Mouse (Mus musculus) midbrain, postnatal 0 days (tissue): Measurements from ENCODE around the gene Cmah. TPM values are rescaled to one million over a fixed set of nuclear protein-coding genes. Genes with fewer than 3 reads are reported as not detected.

Experiments
- ATAC-seq: fragments of 200-750 bp; cut with Nextera tagmentation; 2 replicates; pipeline ENCODE4 v1.8.0; 2017; ENCODE audit warnings: moderate number of reproducible peaks, mild to moderate bottlenecking, moderate TSS enrichment, moderate library complexity; ENCODE audit not compliant: low FRiP score
- DNase-seq: peaks from one replicate; pipeline ENCODE4 v3.0.0-alpha.2; 2015; ENCODE audit warnings: low spot score
- H3K27ac ChIP-seq: fragments of 300-500 bp; sonication (generic); 2 replicates; pipeline ENCODE4 v1.5.1; 2014; ENCODE audit warnings: low read depth, mild to moderate bottlenecking, low read length, mixed read lengths
- H3K27me3 ChIP-seq: fragments of 300-500 bp; sonication (generic); 2 replicates; pipeline ENCODE4 v1.6.1; 2014; ENCODE audit warnings: low read length, control low read depth, mixed read lengths; ENCODE audit not compliant: insufficient read depth
- H3K36me3 ChIP-seq: fragments of 300-500 bp; sonication (generic); 2 replicates; pipeline ENCODE4 v1.6.1; 2014; ENCODE audit warnings: low read length, control low read depth, mixed read lengths; ENCODE audit not compliant: insufficient read depth
- H3K4me1 ChIP-seq: fragments of 300-500 bp; sonication (generic); 2 replicates; pipeline ENCODE4 v1.6.1; 2014; ENCODE audit warnings: mild to moderate bottlenecking, control low read depth, antibody characterized with exemption, low read length, mixed read lengths; ENCODE audit not compliant: insufficient read depth
- H3K4me2 ChIP-seq: fragments of 300-500 bp; sonication (generic); 2 replicates; pipeline ENCODE4 v1.6.1; 2014; ENCODE audit warnings: low read depth, mild to moderate bottlenecking, low read length, mixed read lengths; ENCODE audit not compliant: poor library complexity, severe bottlenecking
- H3K4me3 ChIP-seq: fragments of 300-500 bp; sonication (generic); 2 replicates; pipeline ENCODE4 v1.5.1; 2014; ENCODE audit warnings: low read depth, mild to moderate bottlenecking, low read length, moderate library complexity
- H3K9ac ChIP-seq: fragments of 300-500 bp; sonication (generic); replicated peaks from 2 replicates; pipeline ENCODE4 v1.6.1; 2014; ENCODE audit warnings: mild to moderate bottlenecking, low read length, moderate library complexity, mixed read lengths; ENCODE audit not compliant: poor library complexity, severe bottlenecking
- H3K9me3 ChIP-seq: fragments of 300-500 bp; sonication (generic); 2 replicates; pipeline ENCODE4 v1.6.1; 2016; ENCODE audit warnings: low read length, control low read depth
- CTCF ChIP-seq: IDR thresholded peaks from 2 replicates; pipeline ENCODE4 v1.5.1; 2016; ENCODE audit warnings: antibody characterized with exemption, mild to moderate bottlenecking
- WGBS: fragments of 180-500 bp; shearing (Covaris S2); extraction: QIAGEN DNeasy Blood & Tissue Kit; methylation state at CpG from one replicate; pipeline ENCODE4 v1.1.7; 2014; 5-methylcytosine and 5-hydroxymethylcytosine counted together
- polyA plus RNA-seq: library from polyadenylated mRNA; unstranded; fragments of >200 nt; fragmentation: Nextera tagmentation; extraction: Ambion mirVana; gene quantifications from 2 replicates; pipeline ENCODE4 v1.2.1, GENCODE M21; 2015
- total RNA-seq: library from RNA; depleted of rRNA; stranded (reverse); fragments of >200 nt; gene quantifications from 2 replicates; pipeline ENCODE4 v1.2.3, GENCODE M21; 2014

Cmah gene
- total and polyA plus RNA-seq, 2 experiments from 2014 or later, result 0.05 to 0.14 TPM

DNA sequence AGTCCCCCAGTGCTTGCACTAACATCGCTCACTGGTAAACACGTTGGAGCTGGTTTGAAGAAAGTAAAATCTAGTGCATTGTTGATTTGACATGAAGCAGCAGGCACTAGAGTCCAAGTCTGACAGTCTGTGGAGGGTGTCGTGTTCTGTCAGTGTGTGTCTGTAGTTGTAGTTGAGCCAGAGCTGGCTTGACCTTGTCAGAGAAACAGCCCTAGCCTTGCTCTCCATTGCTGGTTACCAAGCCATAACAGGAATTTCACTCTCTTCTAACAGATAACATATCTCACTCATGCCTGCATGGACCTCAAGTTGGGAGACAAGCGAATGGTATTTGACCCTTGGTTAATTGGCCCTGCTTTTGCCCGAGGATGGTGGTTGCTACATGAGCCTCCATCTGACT, 103.0 kb downstream of the Cmah start:
- Histone ChIP-seq H3K9me3 (no peaks in the 10 kb centered on the region), H3K27ac (no peak overlapping the region), H3K36me3 (no peaks in the 10 kb centered on the region), H3K27me3 (no peaks in the 10 kb centered on the region), H3K4me3 (no peak overlapping the region), H3K4me2 (no peak overlapping the region), H3K4me1 (no peaks in the 10 kb centered on the region), H3K9ac (no peak overlapping the region)
- ATAC-seq, result no peak
- no peak for DNase-seq
- no peak for TF ChIP-seq CTCF
- WGBS, result 82% methylated on average over 5 of the region's 5 CpGs

DNA sequence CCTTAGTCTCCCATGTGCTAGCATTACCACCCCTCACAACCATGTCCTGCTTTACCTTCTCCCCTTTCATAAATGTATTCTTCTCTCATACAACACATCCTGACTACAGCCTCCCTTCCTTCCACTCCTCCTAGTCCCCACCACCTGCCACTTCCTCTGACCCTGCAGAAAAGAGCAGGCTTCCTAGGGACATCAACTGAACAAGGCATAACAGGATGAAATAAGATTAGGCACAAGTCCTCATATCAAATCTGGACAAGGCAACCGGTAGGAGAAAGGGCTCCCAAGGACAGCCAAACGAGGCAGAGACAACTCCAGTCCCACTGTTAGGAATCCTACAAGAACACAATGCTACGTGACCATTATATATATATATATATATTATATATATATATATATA, 104.4 kb downstream of the Cmah start:
- ATAC-seq (no peak), DNase-seq (no peak)
- Histone ChIP-seq H3K36me3 (no peaks in the 10 kb centered on the region), H3K4me3 (no peak overlapping the region), H3K4me2 (no peak overlapping the region), H3K9me3 (no peaks in the 10 kb centered on the region), H3K27me3 (no peaks in the 10 kb centered on the region), H3K9ac (no peak overlapping the region), H3K27ac (no peak overlapping the region), H3K4me1 (no peaks in the 10 kb centered on the region)
- no peak for TF ChIP-seq CTCF
- 82% methylated on average over 3 of the region's 3 CpGs for WGBS

DNA sequence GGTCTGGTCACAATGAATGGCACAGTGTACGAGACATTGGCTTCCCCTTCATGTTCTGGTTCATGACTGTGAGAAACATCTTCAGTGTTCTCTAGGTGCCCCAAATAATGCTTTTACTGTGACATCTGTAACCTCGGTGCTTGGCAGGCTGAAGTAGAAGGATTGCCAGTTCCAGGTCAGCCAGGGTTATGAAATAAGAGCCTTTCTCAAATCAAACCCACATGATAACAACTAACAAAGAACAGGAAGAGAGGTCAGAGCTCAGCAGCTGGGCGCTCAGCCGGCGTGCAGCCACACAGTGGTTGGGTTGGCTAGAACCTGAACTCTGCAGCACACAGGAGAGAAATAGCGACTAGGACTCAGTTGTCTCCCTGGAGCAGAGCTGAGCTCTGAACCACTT, 115.1 kb downstream of the Cmah start:
- H3K4me3 ChIP-seq, result no peak overlapping the region
- DNase-seq (no peak), ATAC-seq (no peak)
- H3K9ac ChIP-seq, result no peak overlapping the region
- no peak overlapping the region for H3K4me2 ChIP-seq
- no peak overlapping the region for H3K27ac ChIP-seq
- H3K9me3 ChIP-seq, result no peaks in the 10 kb centered on the region
- H3K36me3 ChIP-seq, result no peaks in the 10 kb centered on the region
- H3K27me3 ChIP-seq, result no peaks in the 10 kb centered on the region
- TF ChIP-seq CTCF, result no peak
- WGBS, result 88% methylated on average over 6 of the region's 6 CpGs
- no peaks in the 10 kb centered on the region for H3K4me1 ChIP-seq

DNA sequence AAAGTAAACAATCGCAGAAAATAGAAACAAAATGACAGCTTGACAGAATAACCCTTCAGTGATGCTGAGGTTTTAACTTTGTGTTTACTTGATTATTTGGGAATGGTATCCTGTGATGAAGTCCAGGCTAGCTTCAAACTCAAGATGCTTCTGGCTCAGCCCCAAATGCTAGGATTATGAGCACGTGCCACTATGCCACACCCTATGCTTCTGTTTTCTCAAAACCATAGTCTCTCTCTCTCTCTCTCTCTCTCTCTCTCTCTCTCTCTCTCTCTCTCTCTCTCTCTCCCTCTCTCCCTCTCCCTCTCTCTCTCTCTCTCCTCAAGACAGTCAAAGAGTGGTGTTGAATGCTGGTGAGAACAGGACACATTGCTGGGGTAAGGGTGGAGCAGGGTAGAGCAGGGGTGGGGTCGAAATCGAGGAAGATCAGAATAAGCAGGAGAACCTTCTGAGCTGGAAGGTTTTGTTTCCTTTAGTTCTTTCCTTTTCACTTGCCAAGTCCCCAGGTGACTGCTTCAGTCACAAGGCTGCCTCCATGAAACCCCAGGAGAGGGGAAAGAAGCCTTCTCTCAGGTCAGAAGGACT, 116.7 kb downstream of the Cmah start:
- H3K36me3 ChIP-seq, result no peaks in the 10 kb centered on the region
- no peak overlapping the region for H3K27ac ChIP-seq
- DNase-seq, result no peak
- H3K9ac ChIP-seq, result no peak overlapping the region
- no peaks in the 10 kb centered on the region for H3K4me1 ChIP-seq
- H3K4me3 ChIP-seq, result no peak overlapping the region
- H3K9me3 ChIP-seq, result no peaks in the 10 kb centered on the region
- 84% methylated on average over 4 of the region's 4 CpGs for WGBS
- H3K4me2 ChIP-seq, result no peak overlapping the region
- no peak for TF ChIP-seq CTCF
- no peak for ATAC-seq
- no peaks in the 10 kb centered on the region for H3K27me3 ChIP-seq

DNA sequence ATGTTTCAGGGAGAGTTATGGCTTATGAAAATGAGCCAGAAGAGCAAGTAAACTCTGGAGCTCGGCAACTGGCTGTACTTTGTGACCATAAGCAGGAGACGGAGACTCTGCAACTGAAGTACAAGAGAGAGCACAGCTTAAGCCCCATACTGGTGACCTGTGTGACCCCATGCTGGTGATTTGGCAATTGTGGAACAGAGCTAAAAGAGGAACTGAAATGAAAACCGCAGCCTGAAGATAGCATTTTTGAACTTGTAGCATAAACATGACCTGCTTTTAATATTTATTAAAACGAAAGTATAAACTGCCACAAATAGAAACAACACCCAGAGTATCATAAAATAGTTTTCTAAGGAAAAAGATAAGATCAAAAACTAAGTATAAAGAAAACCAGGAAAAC, 117.5 kb downstream of the Cmah start:
- H3K9ac ChIP-seq, result no peak overlapping the region
- no peak overlapping the region for H3K27ac ChIP-seq
- no peaks in the 10 kb centered on the region for H3K36me3 ChIP-seq
- 69% methylated on average over 4 of the region's 4 CpGs for WGBS
- H3K4me2 ChIP-seq, result no peak overlapping the region
- DNase-seq, result no peak
- no peaks in the 10 kb centered on the region for H3K9me3 ChIP-seq
- no peak for TF ChIP-seq CTCF
- no peaks in the 10 kb centered on the region for H3K4me1 ChIP-seq
- no peaks in the 10 kb centered on the region for H3K27me3 ChIP-seq
- no peak for ATAC-seq
- H3K4me3 ChIP-seq, result no peak overlapping the region

DNA sequence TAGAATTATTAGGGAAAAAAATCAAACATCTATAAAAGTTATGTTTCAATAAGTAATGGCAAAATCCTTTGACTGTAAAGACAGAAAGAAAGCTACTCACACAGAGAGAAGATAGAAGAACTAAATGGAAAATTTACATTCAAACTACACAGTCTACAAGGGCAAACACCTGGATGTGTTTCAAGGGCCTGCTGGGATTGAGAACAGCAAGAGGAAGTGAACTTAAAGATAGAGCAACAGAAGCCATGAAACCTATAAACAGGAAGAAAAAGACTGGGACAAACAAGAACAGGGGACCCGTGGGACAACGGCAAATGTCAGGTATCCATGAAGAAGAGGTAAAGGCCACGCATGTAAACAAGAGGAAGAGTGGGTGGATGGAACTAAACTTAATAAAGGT, 118.0 kb downstream of the Cmah start:
- TF ChIP-seq CTCF, result no peak

More for the DNA sequence above, 118.0 kb downstream of the Cmah start:
- Histone ChIP-seq H3K27ac (no peak overlapping the region), H3K4me3 (no peak overlapping the region), H3K36me3 (no peaks in the 10 kb centered on the region), H3K4me2 (no peak overlapping the region), H3K4me1 (no peaks in the 10 kb centered on the region), H3K9me3 (no peaks in the 10 kb centered on the region), H3K9ac (no peak overlapping the region), H3K27me3 (no peaks in the 10 kb centered on the region)
- DNase-seq, result no peak
- WGBS, result 92% methylated on average over 3 of the region's 3 CpGs
- ATAC-seq, result no peak
